Mouse (Mus musculus) forebrain, embryonic 11.5 days (tissue): ENCODE data around the gene Cdh11. TPM values are rescaled to one million over a fixed set of nuclear protein-coding genes. Genes with fewer than 3 reads are reported as not detected.

Experiments used
- ATAC-seq: fragments of 200-750 bp; cut with Nextera tagmentation; replicated peaks from 2 replicates; pipeline ENCODE4 v1.8.0; 2017; ENCODE audit warnings: moderate TSS enrichment; ENCODE audit not compliant: low FRiP score
- DNase-seq: peaks from one replicate; pipeline ENCODE4 v3.0.0-alpha.2; 2017; ENCODE audit warnings: low spot score
- H3K27ac ChIP-seq: fragments of 300-500 bp; sonication (generic); 2 replicates; pipeline ENCODE4 v1.5.1; 2014; ENCODE audit warnings: low read depth, low read length
- H3K27me3 ChIP-seq: fragments of 300-500 bp; sonication (generic); 2 replicates; pipeline ENCODE4 v1.6.1; 2014; ENCODE audit warnings: mild to moderate bottlenecking, low read length, mixed read lengths; ENCODE audit not compliant: control insufficient read depth, insufficient read depth
- H3K36me3 ChIP-seq: fragments of 300-500 bp; sonication (generic); 2 replicates; pipeline ENCODE4 v1.6.1; 2014; ENCODE audit warnings: mild to moderate bottlenecking, low read length, moderate library complexity, mixed read lengths; ENCODE audit not compliant: control insufficient read depth, insufficient read depth
- H3K4me1 ChIP-seq: fragments of 300-500 bp; sonication (generic); replicated peaks from 2 replicates; pipeline ENCODE4 v1.6.1; 2014; ENCODE audit warnings: low read length, mixed read lengths; ENCODE audit not compliant: control insufficient read depth, insufficient read depth
- H3K4me2 ChIP-seq: fragments of 300-500 bp; sonication (generic); 2 replicates; pipeline ENCODE4 v1.6.1; 2014; ENCODE audit warnings: low read depth, mild to moderate bottlenecking, low read length, moderate library complexity, mixed read lengths; ENCODE audit not compliant: severe bottlenecking
- H3K4me3 ChIP-seq: fragments of 300-500 bp; sonication (generic); 2 replicates; pipeline ENCODE4 v1.5.1; 2014; ENCODE audit warnings: low read depth, low read length
- H3K9ac ChIP-seq: fragments of 300-500 bp; sonication (generic); 2 replicates; pipeline ENCODE4 v1.6.1; 2014; ENCODE audit warnings: low read length
- H3K9me3 ChIP-seq: fragments of 300-500 bp; sonication (generic); 2 replicates; pipeline ENCODE4 v1.6.1; 2016; ENCODE audit warnings: low read length, mixed read lengths; ENCODE audit not compliant: control insufficient read depth
- WGBS: fragments of 180-500 bp; shearing (Covaris S2); extraction: QIAGEN DNeasy Blood & Tissue Kit; methylation state at CpG from one replicate; pipeline ENCODE4 v1.1.7; 2014; 5-methylcytosine and 5-hydroxymethylcytosine counted together
- polyA plus RNA-seq: library from polyadenylated mRNA; unstranded; fragments of >200 nt; fragmentation: Nextera tagmentation; extraction: Ambion mirVana; gene quantifications from 2 replicates; pipeline ENCODE4 v1.2.1, GENCODE M21; 2014

Cdh11 gene
- polyA plus RNA-seq, 1 experiment from 2014 or later: 74.5 TPM

DNA sequence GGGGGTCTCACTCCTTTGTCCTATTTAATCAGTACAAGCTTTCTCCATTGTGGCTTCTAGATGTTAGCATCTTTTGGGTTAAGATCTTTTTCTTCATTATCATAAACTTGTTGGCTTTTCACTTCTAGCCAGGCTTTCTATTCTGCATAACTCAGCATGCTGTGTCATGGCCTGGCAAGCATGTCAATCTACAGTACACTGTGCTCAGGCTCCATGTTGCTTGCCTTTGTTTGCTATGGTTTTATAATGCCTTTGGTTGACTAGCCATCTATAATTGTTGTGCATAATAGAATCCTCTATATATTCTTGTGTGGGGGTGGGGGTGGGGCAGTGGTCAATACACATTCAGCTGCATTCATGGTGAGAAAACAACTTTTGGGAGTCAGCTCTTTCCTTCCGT lies 51.0 kb downstream of the Cdh11 start:
- no peak for DNase-seq
- no peak for ATAC-seq
- no peak overlapping the region for H3K4me3 ChIP-seq
- no peaks in the 10 kb centered on the region for H3K27me3 ChIP-seq
- H3K4me2 ChIP-seq: no peak overlapping the region
- H3K9me3 ChIP-seq: no peaks in the 10 kb centered on the region
- 62% methylated on average over 1 of the region's 1 CpGs for WGBS
- H3K27ac ChIP-seq: no peak overlapping the region
- no peaks in the 10 kb centered on the region; the same call in 1 of the 2 replicates for H3K36me3 ChIP-seq
- H3K9ac ChIP-seq: no peak overlapping the region
- H3K4me1 ChIP-seq: peaks cover 1% of the 10 kb centered on the region; the same call in 1 of the 2 replicates

DNA sequence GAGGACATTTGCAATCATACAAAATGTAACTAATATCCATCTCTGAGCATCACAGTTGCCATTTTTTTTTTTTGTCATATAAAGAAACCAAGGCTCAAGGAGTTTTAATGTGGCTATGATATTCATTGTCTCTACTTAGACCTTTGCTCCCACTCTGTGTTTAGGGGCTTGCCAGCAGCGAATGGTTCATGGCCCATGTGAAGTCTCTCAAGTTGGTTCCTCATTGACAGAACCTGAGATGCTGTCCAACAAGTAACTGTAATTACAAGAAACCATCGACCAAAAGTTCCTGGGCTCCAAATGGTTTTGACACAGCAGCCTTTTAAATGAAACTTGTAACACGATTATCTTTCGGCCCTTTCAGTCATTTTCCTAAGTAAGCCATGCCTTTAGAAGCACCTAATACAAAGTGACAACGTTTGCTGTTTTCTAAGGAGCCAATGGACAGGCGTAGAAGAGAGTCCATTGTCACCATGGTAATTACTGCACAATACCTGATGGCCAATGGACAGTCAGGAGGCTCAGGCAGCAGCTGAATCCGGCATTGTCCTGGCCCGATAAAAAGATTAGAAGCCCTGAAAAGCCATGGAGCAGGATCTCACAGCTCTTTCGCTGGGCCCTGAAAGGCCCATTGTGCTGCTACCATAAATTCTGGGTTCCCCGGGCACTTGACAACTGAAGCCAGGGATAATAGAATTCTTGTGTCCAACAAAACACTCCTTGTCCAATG lies 59.1 kb downstream of the Cdh11 start:
- H3K36me3 ChIP-seq: no peaks in the 10 kb centered on the region
- H3K27me3 ChIP-seq: no peaks in the 10 kb centered on the region
- H3K9ac ChIP-seq: no peak overlapping the region
- H3K4me3 ChIP-seq: no peak overlapping the region
- peak overlapping the region; percentile 1 for H3K27ac ChIP-seq
- peak; percentile 92 for ATAC-seq
- no peaks in the 10 kb centered on the region for H3K9me3 ChIP-seq
- H3K4me1 ChIP-seq: peaks cover 6% of the 10 kb centered on the region; the same call in 1 of the 2 replicates
- WGBS: 17% methylated on average over 10 of the region's 10 CpGs
- peak; percentile 68 for DNase-seq
- H3K4me2 ChIP-seq: peak overlapping the region; percentile 6; the same call in 1 of the 2 replicates

GRCm38 (mm10) chr8:102725496-102725895 lies 59.9 kb downstream of the Cdh11 start:
- Histone ChIP-seq H3K27ac (no peak overlapping the region; the same call in 1 of the 2 replicates), H3K4me2 (no peak overlapping the region), H3K4me3 (no peak overlapping the region), H3K36me3 (no peaks in the 10 kb centered on the region), H3K4me1 (peaks cover 6% of the 10 kb centered on the region; the same call in 1 of the 2 replicates), H3K9me3 (no peaks in the 10 kb centered on the region), H3K27me3 (no peaks in the 10 kb centered on the region), H3K9ac (no peak overlapping the region)
- ATAC-seq (no peak), DNase-seq (no peak)
- WGBS: 74% methylated on average over 3 of the region's 3 CpGs

DNA sequence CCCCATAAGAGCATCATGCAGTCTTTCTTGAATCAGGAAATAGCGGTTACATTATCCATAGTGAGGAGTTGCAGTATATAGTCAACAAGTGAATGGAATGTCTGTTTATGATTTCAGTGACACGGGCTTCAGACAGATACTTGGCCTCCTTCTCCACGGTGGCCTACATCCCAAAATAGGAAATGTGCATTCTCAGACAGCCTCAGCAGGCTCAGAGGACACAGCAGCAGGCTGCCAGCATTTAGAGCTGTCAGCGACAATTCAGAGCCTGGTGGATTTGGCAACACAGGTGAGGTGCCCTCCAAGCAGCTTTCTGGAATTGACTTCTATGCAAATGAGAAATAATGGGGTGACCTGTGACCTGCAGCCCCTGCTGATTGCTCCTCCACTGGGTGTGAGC lies 69.5 kb downstream of the Cdh11 start:
- no peak overlapping the region for H3K27ac ChIP-seq
- no peaks in the 10 kb centered on the region for H3K27me3 ChIP-seq
- no peak for ATAC-seq
- WGBS: 71% methylated on average over 4 of the region's 4 CpGs
- H3K9me3 ChIP-seq: no peaks in the 10 kb centered on the region
- H3K4me1 ChIP-seq: no peaks in the 10 kb centered on the region; the same call in 1 of the 2 replicates
- no peak overlapping the region for H3K4me3 ChIP-seq
- no peak overlapping the region for H3K9ac ChIP-seq
- DNase-seq: no peak
- H3K4me2 ChIP-seq: no peak overlapping the region
- H3K36me3 ChIP-seq: no peaks in the 10 kb centered on the region

DNA sequence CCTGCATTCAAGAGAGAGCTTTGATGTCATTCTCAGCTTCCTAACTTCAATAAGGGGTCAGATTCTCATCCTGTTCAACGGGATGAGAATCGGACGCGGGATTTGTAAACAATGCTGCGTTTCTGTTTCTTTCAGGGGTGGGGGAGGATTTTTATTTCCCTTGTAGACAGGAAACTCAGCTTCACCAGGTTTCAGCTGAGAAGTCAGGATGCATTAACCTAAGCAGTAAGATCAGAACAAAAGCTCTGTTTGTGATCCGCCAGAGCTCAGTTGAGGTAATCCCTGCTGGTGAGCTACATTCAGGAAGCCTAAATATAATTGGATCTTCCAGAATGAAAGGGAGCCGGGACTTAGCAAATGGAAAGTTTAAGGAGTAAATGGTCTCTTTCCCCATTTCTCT lies 78.1 kb downstream of the Cdh11 start:
- WGBS: 2% methylated on average over 7 of the region's 7 CpGs
- no peaks in the 10 kb centered on the region; the same call in 1 of the 2 replicates for H3K4me1 ChIP-seq
- no peak overlapping the region for H3K27ac ChIP-seq
- no peaks in the 10 kb centered on the region for H3K36me3 ChIP-seq
- no peak overlapping the region for H3K9ac ChIP-seq
- no peaks in the 10 kb centered on the region for H3K27me3 ChIP-seq
- DNase-seq (no peak), ATAC-seq (no peak)
- no peak overlapping the region for H3K4me3 ChIP-seq
- H3K9me3 ChIP-seq: no peaks in the 10 kb centered on the region
- peak overlapping the region; percentile 11; the same call in 1 of the 2 replicates for H3K4me2 ChIP-seq

DNA sequence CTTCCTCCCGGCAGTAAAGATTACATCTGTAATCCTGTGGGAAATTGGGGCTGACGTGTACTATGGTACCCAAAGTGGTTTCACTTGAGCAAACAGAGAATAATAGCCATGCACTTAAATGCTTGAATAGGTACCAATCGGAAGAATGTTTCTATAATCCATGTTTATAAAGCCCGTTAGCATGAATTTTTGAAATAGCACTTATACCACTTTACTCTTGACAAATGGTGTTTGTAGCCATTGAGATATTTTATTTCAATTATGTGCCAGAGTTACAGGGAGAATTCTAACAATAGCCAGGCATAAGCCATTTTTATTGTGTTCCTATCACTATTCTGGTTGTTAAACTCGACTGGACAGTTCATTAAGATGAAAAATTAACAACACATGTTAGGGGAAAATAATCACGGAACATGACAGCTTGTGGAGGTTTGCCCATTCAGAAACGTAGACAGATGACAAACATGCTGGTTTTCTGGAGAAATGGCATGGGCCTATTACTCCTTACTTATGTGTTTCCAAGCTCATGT lies 80.0 kb downstream of the Cdh11 start:
- H3K9ac ChIP-seq: no peak overlapping the region
- DNase-seq: no peak
- no peak overlapping the region for H3K4me2 ChIP-seq
- ATAC-seq: no peak
- no peaks in the 10 kb centered on the region; the same call in 1 of the 2 replicates for H3K4me1 ChIP-seq
- H3K27ac ChIP-seq: no peak overlapping the region
- no peaks in the 10 kb centered on the region for H3K36me3 ChIP-seq
- H3K27me3 ChIP-seq: no peaks in the 10 kb centered on the region
- H3K9me3 ChIP-seq: no peaks in the 10 kb centered on the region
- H3K4me3 ChIP-seq: no peak overlapping the region
- WGBS: 69% methylated on average over 7 of the region's 7 CpGs

DNA sequence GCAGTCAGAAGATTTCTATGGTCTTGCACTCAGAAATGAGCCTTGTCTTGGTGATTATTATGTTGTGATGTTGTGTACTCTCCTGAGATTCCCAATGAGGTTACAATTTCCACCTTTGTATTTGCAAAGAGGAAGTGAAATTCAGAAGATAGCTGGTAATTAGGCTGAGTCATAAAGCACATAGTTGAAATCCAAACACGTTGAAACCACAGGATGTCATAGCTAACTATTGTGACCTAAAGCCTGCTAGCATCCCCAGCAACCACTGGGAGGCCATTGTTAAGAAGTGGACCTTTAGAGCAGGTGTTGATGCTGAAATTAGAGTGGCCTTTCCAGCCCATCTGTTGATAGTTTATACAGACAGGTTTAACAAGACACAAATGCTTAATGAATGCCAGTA lies 85.2 kb downstream of the Cdh11 start:
- H3K36me3 ChIP-seq: no peaks in the 10 kb centered on the region
- H3K9me3 ChIP-seq: no peaks in the 10 kb centered on the region
- DNase-seq: no peak
- 36% methylated on average over 1 of the region's 1 CpGs for WGBS
- no peaks in the 10 kb centered on the region for H3K27me3 ChIP-seq
- H3K9ac ChIP-seq: no peak overlapping the region
- no peak overlapping the region for H3K4me3 ChIP-seq
- no peak overlapping the region for H3K27ac ChIP-seq
- H3K4me2 ChIP-seq: no peak overlapping the region
- ATAC-seq: no peak
- H3K4me1 ChIP-seq: no peaks in the 10 kb centered on the region

DNA sequence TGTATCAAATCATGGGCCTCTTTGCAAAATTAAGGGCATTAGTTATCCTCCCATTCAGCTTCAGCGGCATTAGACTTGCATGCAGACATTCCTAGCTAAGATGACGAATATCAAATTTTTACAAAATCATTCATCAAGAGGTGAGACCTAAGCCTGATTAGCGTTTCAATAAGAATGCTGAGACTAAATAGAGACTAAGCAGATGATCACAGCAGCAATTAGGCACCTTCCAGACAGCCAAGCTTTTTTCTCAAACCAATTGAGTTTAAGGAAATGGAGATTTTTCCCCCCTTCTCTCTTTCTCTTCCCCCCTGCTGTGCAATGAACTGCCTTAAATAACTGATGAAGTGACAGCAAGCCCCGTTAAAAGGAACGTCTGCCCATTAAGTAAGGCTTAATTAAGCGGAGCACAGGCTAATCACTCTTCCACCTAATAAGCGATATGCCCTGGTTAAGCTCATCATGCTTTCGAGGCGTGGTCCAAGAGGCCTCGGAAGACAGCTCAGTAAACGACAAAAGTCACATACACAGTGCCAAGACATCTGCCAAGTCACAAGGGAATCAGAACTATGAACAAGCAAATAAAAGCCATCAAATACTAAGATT lies 87.1 kb downstream of the Cdh11 start:
- Histone ChIP-seq H3K4me2 (no peak overlapping the region), H3K9ac (no peak overlapping the region), H3K27me3 (no peaks in the 10 kb centered on the region), H3K4me3 (no peak overlapping the region), H3K9me3 (no peaks in the 10 kb centered on the region), H3K27ac (peak overlapping the region; percentile 18; the same call in 1 of the 2 replicates), H3K4me1 (no peaks in the 10 kb centered on the region), H3K36me3 (no peaks in the 10 kb centered on the region)
- ATAC-seq (peak; percentile 88), DNase-seq (no peak)
- 12% methylated on average over 11 of the region's 11 CpGs for WGBS
